Mouse (Mus musculus) Patski (cell line): Measurements from ENCODE around the gene Rdx. TPM values are rescaled to one million over a fixed set of nuclear protein-coding genes. Genes with fewer than 3 reads are reported as not detected.

Source experiments
- ATAC-seq: fragments of 100-300 bp; one replicate; pipeline ENCODE4 v1.8.0; 2021
- CTCF ChIA-PET: fragments of 350-600 bp; sonication (Branson Sonifier 250); formaldehyde crosslinking; loops from one replicate; lab custom pipeline; 2022; ENCODE audit warnings: inconsistent platforms; lab: Charles Lee
- POLR2A ChIA-PET: fragments of 350-600 bp; sonication (Branson Sonifier 250); formaldehyde crosslinking; loops from one replicate; lab custom pipeline; 2022; ENCODE audit warnings: antibody characterized with exemption, inconsistent platforms; lab: Charles Lee
- DNase-seq: peaks from one replicate; pipeline ENCODE4 v3.0.0-alpha.2; 2011; ENCODE audit warnings: low read depth, low spot score
- H3K27me3 ChIP-seq: fragments of 371-371 bp; one replicate; pipeline ENCODE4 v1.5.1; 2021
- CTCF ChIP-seq: fragments of 100-300 bp; IDR thresholded peaks from one replicate; pipeline ENCODE4 v1.5.1; 2021
- in situ Hi-C: fragments of 300-500 bp; cut with MboI; formaldehyde crosslinking; loops from 3 replicates; pipeline ENCODE4 v1.11.1; 2018; ENCODE audit warnings: low pct_unique_long_range_greater_than_20kb, mixed read lengths
- polyA plus RNA-seq: library from polyadenylated mRNA; unstranded; gene quantifications from one replicate; pipeline ENCODE4 v1.2.3, GENCODE M21; 2021

The Rdx gene
- polyA plus RNA-seq, 1 experiment from 2014 or later, result 96.6 TPM

DNA sequence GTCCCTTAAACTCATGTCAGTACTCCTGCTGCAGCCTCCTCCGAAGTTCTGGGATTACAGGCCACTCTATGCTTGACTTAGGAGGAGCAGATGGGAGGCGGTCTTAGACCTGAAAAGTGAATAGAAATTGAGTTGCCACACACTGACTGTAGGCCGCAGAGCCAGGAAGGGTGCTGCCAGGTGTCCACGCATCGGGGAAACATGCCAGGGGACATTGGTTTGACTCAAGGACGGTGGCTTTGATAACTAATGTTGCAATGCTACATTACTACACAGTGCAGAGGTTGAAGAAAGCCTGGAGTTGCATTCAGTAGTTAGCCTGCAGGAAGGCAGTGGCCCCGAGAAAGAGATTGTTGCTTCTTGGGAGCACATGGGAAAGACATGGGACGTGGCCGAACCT, 44.8 kb downstream of the Rdx start:
- ChIA-PET CTCF (no interaction called here), POLR2A (no interaction called here)
- DNase-seq (no peak), ATAC-seq (no peak)
- H3K27me3 ChIP-seq, result no peaks in the 10 kb centered on the region
- TF ChIP-seq CTCF, result no peak
- in situ Hi-C loops, result loop anchor here (10.0 kb wide), 1 partner anchor 117 kb away; no protein-coding TSS in a partner anchor

DNA sequence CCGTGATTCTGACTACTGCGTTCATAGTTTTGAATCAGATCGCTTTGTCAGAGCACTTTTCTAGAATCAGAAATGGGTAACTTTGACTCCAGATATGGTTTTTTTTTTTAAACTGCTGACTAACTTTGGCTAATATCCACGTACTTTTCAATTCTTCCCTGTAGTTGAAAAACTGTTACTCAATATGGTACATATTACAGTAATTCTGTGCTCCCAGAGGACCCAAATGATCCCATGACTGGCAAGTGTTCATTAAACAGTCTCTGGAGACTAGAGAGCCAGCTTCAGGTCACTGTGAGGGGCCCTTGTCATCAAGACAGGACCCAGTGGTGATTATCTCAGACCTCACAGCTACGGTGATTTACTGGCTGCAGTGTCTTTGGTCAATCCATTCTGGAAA, 45.3 kb downstream of the Rdx start:
- CTCF ChIA-PET, result no interaction called here
- DNase-seq (no peak), ATAC-seq (no peak)
- TF ChIP-seq CTCF, result no peak
- in situ Hi-C loops, result loop anchor here (10.0 kb wide), 1 partner anchor 118 kb away; no protein-coding TSS in a partner anchor
- no peaks in the 10 kb centered on the region for H3K27me3 ChIP-seq
- POLR2A ChIA-PET, result no interaction called here

DNA sequence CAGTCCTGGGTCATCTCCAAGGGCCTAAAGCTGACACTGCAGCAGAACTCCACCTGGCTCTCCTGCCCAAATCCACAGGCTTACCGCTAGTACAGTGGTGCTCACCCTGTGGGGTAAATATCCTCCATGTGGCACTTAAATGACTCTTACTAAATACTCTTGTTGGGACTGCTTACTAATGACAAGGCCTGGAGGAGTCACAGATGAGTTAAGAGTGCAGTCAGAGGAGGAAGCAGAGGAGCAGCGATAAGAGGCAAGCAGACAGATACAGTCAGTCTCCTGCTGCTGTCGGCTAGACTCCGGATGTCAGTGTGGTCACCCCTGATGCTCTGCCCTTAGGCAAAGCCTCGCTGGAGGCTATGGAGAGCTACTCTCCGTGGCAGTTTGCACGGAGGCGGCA, 46.1 kb downstream of the Rdx start:
- DNase-seq, result no peak
- TF ChIP-seq CTCF, result no peak
- POLR2A ChIA-PET, result no interaction called here
- H3K27me3 ChIP-seq, result no peaks in the 10 kb centered on the region
- CTCF ChIA-PET, result interaction anchor here (0.7 kb wide), 1 partner anchor 19 kb away, joined by 3 read pairs; no protein-coding TSS in a partner anchor
- in situ Hi-C loops, result loop anchor here (10.0 kb wide), 1 partner anchor 118 kb away; no protein-coding TSS in a partner anchor
- peak; percentile 12 for ATAC-seq

DNA sequence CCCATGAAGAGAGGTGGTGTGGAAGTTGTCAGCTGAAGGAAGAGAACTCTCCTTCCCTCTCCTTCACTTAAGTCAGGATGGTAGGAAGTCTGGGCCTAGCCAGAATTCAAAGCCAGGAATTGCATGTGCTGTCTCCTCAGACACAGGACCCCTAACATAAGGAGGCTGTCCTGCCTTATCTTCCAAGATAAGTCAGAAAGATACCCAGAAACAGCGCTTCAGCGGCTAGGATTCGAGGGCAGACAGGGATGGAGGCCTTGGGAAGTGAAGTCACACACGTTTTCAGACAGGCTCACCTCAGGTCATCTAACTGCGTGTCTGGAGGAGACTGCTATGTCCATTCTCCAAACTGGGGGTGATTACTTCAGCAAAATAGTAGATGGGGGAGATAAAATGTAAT, 47.0 kb downstream of the Rdx start:
- ATAC-seq (no peak), DNase-seq (no peak)
- no peak for TF ChIP-seq CTCF
- H3K27me3 ChIP-seq, result no peaks in the 10 kb centered on the region
- ChIA-PET CTCF (no interaction called here), POLR2A (no interaction called here)
- in situ Hi-C loops, result loop anchor here (10.0 kb wide), 1 partner anchor 119 kb away; no protein-coding TSS in a partner anchor

DNA sequence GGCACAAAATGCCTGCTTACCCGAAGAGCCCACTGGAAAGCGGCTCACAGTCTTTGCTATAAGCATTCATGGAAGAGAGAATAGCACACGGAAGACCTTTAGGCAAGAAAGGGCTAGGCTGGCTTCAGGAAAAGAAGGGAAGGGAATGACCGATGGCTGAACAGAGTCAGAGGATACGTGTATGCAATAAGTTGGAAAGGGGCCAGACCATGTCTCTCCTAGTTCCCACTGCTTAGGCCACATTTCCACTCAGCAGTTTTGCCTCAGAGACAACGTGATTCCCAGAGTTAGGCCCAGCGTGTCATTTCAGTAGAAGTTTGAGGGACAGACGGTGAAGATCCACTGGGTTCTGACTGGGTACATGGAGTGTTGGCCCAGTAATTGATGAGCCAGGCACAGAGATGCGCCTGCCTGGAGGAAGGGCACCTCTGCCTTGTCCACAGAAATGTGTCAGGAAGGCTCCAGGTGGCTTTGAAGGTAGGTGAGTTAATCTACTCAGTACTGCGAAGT, 47.6 kb downstream of the Rdx start:
- in situ Hi-C loops, result loop anchor here (10.0 kb wide), 1 partner anchor 120 kb away; no protein-coding TSS in a partner anchor
- ATAC-seq (no peak), DNase-seq (no peak)

DNA sequence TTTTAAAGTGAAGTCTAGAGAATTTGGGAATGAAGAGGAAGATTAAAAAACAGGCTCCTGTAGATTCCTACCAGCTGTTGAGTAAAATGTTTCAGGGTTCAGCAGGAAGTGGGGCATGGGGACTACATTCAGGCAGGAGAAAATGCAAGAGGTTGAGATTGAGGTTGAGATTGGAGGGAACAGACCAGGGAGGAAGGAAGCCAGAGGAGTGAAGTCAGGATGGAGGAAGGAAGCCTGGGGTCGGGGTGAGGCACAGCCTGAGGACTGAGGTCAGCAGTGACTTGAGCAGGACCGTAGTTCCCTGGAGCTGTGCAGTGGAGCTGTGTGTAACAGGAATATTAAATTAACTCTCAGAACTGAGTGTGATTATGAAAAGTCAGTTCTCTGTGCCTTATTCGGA, 48.7 kb downstream of the Rdx start:
- in situ Hi-C loops, result loop anchor here (5.0 to 10.0 kb wide), 3 partner anchors 103 to 192 kb away; no protein-coding TSS in a partner anchor
- no peak for DNase-seq
- no peak for ATAC-seq
- POLR2A ChIA-PET, result no interaction called here
- CTCF ChIA-PET, result no interaction called here
- no peak for TF ChIP-seq CTCF
- no peaks in the 10 kb centered on the region for H3K27me3 ChIP-seq

More for the DNA sequence above, 47.6 kb downstream of the Rdx start:
- ChIA-PET POLR2A (no interaction called here), CTCF (no interaction called here)
- no peak for TF ChIP-seq CTCF
- no peaks in the 10 kb centered on the region for H3K27me3 ChIP-seq

DNA sequence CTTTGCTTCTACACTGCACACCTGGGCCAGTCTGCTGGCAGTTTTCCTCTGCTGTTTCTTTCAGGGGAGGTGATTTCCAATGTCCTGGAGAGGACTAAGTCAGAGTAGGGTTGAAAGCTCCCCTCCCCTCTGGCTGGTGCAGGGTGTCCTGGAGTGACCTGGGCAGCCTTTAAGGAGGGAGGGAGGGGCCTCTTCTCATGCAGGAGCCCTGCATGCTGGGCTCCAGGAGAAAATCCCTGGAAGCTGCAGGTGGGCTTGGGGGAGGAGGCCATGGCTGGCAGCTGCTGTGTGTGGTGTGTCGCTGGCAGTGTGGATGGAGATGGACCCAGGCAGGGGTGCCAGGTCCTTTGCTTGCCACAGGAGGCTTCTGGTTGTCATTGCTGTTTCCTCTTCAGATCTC, 50.4 kb downstream of the Rdx start:
- ChIA-PET CTCF (no interaction called here), POLR2A (no interaction called here)
- TF ChIP-seq CTCF, result no peak
- in situ Hi-C loops, result loop anchor here (5.0 to 10.0 kb wide), 3 partner anchors 105 to 190 kb away; no protein-coding TSS in a partner anchor
- DNase-seq (no peak), ATAC-seq (no peak)
- H3K27me3 ChIP-seq, result no peaks in the 10 kb centered on the region

DNA sequence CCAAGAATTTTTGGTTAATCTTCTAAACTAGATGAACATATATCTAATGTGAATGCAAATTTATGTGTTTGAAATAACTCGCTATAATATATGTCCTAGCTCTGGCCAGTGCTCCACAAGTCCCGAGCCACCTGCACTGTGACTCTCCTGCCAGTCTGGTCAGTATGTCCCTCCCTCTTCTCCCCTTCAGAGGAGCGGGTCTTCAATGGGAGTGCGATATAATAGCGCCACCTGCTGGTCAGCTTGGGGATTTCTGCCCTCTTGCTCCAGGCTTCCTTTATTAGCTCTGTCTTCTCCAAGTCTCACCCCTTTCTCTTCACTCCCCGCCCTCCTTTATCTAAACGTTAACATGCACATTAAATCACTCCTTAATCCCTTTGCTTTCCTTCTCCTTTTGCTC, 51.6 kb downstream of the Rdx start:
- ChIA-PET POLR2A (no interaction called here), CTCF (interaction anchor here (0.6 to 2.5 kb wide), 14 partner anchors 9 to 189 kb away, joined by 3 to 12 read pairs (median 4); no protein-coding TSS in a partner anchor)
- TF ChIP-seq CTCF, result peak; percentile 93
- no peak for DNase-seq
- peak; percentile 68 for ATAC-seq
- in situ Hi-C loops, result loop anchor here (5.0 to 10.0 kb wide), 3 partner anchors 106 to 189 kb away; no protein-coding TSS in a partner anchor
- H3K27me3 ChIP-seq, result no peaks in the 10 kb centered on the region

DNA sequence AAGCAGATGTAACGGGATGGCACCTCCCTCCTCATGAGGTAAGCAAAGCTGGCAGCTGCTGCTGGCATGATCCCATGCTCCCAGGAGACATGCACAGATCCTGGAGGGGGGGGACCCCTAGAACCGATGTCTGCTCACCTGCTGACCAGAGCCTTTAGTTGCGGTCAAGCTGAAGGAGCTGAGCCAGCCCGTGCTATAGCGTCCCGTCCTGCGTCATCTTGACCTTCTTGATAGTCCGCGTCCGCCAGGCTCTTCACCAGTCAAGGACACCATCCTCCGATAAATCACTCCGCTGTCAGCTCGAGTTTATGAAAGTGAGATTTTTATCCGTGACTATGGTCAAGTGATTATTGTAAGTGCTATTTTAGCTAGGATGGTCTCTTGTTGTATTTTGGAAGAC, 53.5 kb downstream of the Rdx start:
- ATAC-seq (no peak), DNase-seq (no peak)
- TF ChIP-seq CTCF, result no peak
- CTCF ChIA-PET, result interaction anchor here (1.4 to 2.5 kb wide), 4 partner anchors 11 to 134 kb away, joined by 3 to 12 read pairs (median 4); no protein-coding TSS in a partner anchor
- no peaks in the 10 kb centered on the region for H3K27me3 ChIP-seq
- in situ Hi-C loops, result no loop called here
- POLR2A ChIA-PET, result no interaction called here

DNA sequence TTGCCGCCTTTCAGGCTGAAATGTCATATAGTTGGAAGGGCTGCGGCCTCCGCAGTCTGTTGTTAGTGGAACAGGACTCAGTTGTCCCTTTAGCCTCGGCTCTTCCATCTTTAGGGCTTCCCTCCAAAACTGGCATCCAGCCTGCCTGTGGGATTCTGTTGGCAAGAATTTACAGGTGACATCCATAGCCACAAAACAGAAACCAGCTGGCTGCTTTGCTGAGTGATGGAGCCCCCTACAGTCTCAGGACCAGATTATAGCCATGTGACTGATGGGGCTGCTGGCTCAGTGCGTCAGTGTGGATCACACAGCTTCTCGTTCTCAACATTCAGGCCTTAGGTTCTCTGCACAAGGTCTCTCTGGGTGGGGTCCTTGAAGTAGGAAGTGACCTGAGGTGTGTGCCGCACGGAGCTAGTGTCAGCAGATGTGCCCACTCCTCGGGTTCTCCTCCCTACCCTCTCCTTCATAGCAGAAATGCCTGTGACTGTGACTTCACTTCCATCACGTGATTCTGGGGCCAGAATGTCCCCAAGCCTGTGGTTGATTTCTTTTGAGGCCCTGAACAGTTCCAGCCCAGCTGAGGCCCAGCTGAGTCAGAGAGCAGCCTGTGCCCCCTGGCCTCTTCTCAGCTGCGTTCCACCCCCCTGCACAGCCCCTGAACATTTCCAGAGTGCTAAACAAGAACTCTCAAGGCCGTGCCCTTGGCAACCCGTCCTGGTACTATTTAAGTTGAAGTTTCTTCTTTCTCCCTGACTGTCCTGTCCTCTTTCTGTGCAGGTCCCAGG, 55.3 kb downstream of the Rdx start:
- POLR2A ChIA-PET, result interaction anchor here (0.6 kb wide), 1 partner anchor 1104 kb away, joined by 5 read pairs; no protein-coding TSS in a partner anchor
- no peaks in the 10 kb centered on the region for H3K27me3 ChIP-seq
- in situ Hi-C loops, result no loop called here
- no peak for ATAC-seq
- TF ChIP-seq CTCF, result no peak
- no peak for DNase-seq
- CTCF ChIA-PET, result interaction anchor here (1.4 to 1.6 kb wide), 2 partner anchors 125 to 186 kb away, joined by 3 to 6 read pairs; no protein-coding TSS in a partner anchor
